Mouse (Mus musculus) cerebellum, postnatal 10 days (tissue): ENCODE data around the gene Polr3a.
A peak's percentile ranks its signal among the peaks of the same experiment; 100 is the strongest.

Source experiments
- DNase-seq, 2 experiments: peaks; one replicate each; pipeline ENCODE4 v3.0.0; 2021; ENCODE audit warnings: mixed read lengths in 2 of 2

Gene Polr3a

GRCm38 (mm10) chr14:24486773-24487227, at the start of gene Polr3a, which contains the start of gene Rps24:
Polr3a (minus strand) TSS chr14:24487058.
Rps24 (plus strand) TSS chr14:24487125.
- DNase-seq: peak; percentile 95

- peak; percentile 63 for DNase-seq
These were observed 48.1 kb upstream of the Polr3a start for GRCm38 (mm10) chr14:24534865-24535545.

GRCm38 (mm10) chr14:24530228-24530627, 43.4 kb upstream of the Polr3a start:
- DNase-seq: peak in 1 of 2 experiments; percentile 20

- no peak for DNase-seq
These were observed 39.6 kb upstream of the Polr3a start for GRCm38 (mm10) chr14:24526440-24526839.

- DNase-seq: no peak
These were observed 39.0 kb upstream of the Polr3a start for GRCm38 (mm10) chr14:24525677-24526415.

- DNase-seq: no peak
These were observed 38.3 kb upstream of the Polr3a start for GRCm38 (mm10) chr14:24525137-24525536.

GRCm38 (mm10) chr14:24521597-24521996, 34.7 kb upstream of the Polr3a start:
- no peak for DNase-seq

GRCm38 (mm10) chr14:24512527-24513161, 25.8 kb upstream of the Polr3a start:
- DNase-seq: no peak

- DNase-seq: no peak
These were observed 23.8 kb upstream of the Polr3a start for GRCm38 (mm10) chr14:24510679-24511078.

GRCm38 (mm10) chr14:24510218-24510617, 23.4 kb upstream of the Polr3a start:
- DNase-seq: no peak

- DNase-seq: no peak
These were observed 22.7 kb upstream of the Polr3a start for GRCm38 (mm10) chr14:24509557-24509956.

GRCm38 (mm10) chr14:24508070-24508773, 21.4 kb upstream of the Polr3a start:
- peak; percentile 37 to 51 for DNase-seq

- DNase-seq: no peak
These were observed 20.7 kb upstream of the Polr3a start for GRCm38 (mm10) chr14:24507452-24508069.

GRCm38 (mm10) chr14:24501256-24501655, 14.4 kb upstream of the Polr3a start:
- peak; percentile 50 to 53 for DNase-seq

GRCm38 (mm10) chr14:24500845-24501186, 14.0 kb upstream of the Polr3a start:
- no peak for DNase-seq

GRCm38 (mm10) chr14:24500091-24500844, 13.4 kb upstream of the Polr3a start:
- peak; percentile 96 to 98 for DNase-seq

- DNase-seq: no peak
These were observed 12.6 kb upstream of the Polr3a start for GRCm38 (mm10) chr14:24499478-24499877.

GRCm38 (mm10) chr14:24498561-24499255, 11.8 kb upstream of the Polr3a start:
- DNase-seq: peak; percentile 30 to 48

- DNase-seq: no peak
These were observed 10.6 kb upstream of the Polr3a start for GRCm38 (mm10) chr14:24497443-24497842.

- DNase-seq: no peak
These were observed 9.6 kb upstream of the Polr3a start for GRCm38 (mm10) chr14:24496507-24496906.

- DNase-seq: no peak
These were observed 6.4 kb upstream of the Polr3a start for GRCm38 (mm10) chr14:24493256-24493655.
